Mouse (Mus musculus) left cerebral cortex, postnatal 14 days (tissue): ENCODE measurements around the gene Ercc4. TPM values are rescaled to one million over a fixed set of nuclear protein-coding genes. Genes with fewer than 3 reads are reported as not detected.
A peak's percentile ranks its signal among the peaks of the same experiment; 100 is the strongest.
"Not testable (repeated sequence)": the region's sequence is repeated elsewhere in the genome, so short reads cannot be mapped to it uniquely, and the experiment has no call there.

Experiments used
- DNase-seq, 2 experiments: peaks; one replicate each; pipeline ENCODE4 v3.0.0; 2021 to 2022; ENCODE audit warnings: low spot score in 2 of 2, mixed read lengths in 1 of 2
- intact Hi-C: fragments of 180-260 bp; cut with DNase I; formaldehyde crosslinking; loops from one replicate; pipeline ENCODE4 v1.15.1; 2025
- long read RNA-seq, 2 experiments: library from polyadenylated mRNA; stranded (forward); transcript quantifications; one replicate each; pipeline ENCODE4 v2.0.0; 2021
- total RNA-seq, 2 experiments: library from RNA; stranded (reverse); gene quantifications; 2 replicates each; pipeline ENCODE4 v1.2.3; 2021

Gene Ercc4
- total RNA-seq, result 10 to 100 TPM; 23.6 to 24.7 TPM
- long read RNA-seq, experiment 1, transcript Ercc4-201 (11 exons, 3,480 nt), result major isoform, 21 of 33 reads
- long read RNA-seq, experiment 1, partial matches to known transcripts, result 7 of 33 reads
- long read RNA-seq, experiment 1, other reads (novel, unspliced or antisense), result 5 of 33 reads
- long read RNA-seq, experiment 2, transcript Ercc4-201 (11 exons, 3,480 nt), result major isoform, 12 of 18 reads
- long read RNA-seq, experiment 2, partial matches to known transcripts, result 2 of 18 reads
- long read RNA-seq, experiment 2, other reads (novel, unspliced or antisense), result 4 of 18 reads

GRCm38 (mm10) chr16:13109156-13109989 is at the start of gene Ercc4:
Gene Ercc4 (plus strand): TSS chr16:13109684.
- DNase-seq, result peak; percentile 97
- intact Hi-C loops, result no loop called here

GRCm38 (mm10) chr16:13061113-13061512 is 48.4 kb upstream of the Ercc4 start:
- DNase-seq, result no peak
- intact Hi-C loops, result no loop called here

- no peak for DNase-seq
- intact Hi-C loops, result no loop called here
These were observed 35.3 kb upstream of the Ercc4 start for GRCm38 (mm10) chr16:13074176-13074575.

- intact Hi-C loops, result no loop called here
- no peak for DNase-seq
These were observed 29.3 kb upstream of the Ercc4 start for GRCm38 (mm10) chr16:13080161-13080560.

- intact Hi-C loops, result no loop called here
- DNase-seq, result no peak
These were observed 26.2 kb upstream of the Ercc4 start for GRCm38 (mm10) chr16:13083155-13083798.

- intact Hi-C loops, result no loop called here
- DNase-seq, result no peak
These were observed 1.1 kb upstream of the Ercc4 start for GRCm38 (mm10) chr16:13108356-13108755.

GRCm38 (mm10) chr16:13109990-13110595 is 609 bp downstream of the Ercc4 start:
- DNase-seq, result peak in 1 of 2 experiments; percentile 26
- intact Hi-C loops, result loop anchor here (10.0 kb wide), 1 partner anchor 1685 kb away; no protein-coding TSS in a partner anchor

GRCm38 (mm10) chr16:13114821-13115220 is 5.3 kb downstream of the Ercc4 start:
- intact Hi-C loops, result loop anchor here (10.0 kb wide), 1 partner anchor 1690 kb away; no protein-coding TSS in a partner anchor
- no peak for DNase-seq

- intact Hi-C loops, result loop anchor here (10.0 kb wide), 1 partner anchor 1691 kb away; no protein-coding TSS in a partner anchor
- not testable (repeated sequence) for DNase-seq
These were observed 6.0 kb downstream of the Ercc4 start for GRCm38 (mm10) chr16:13115466-13115865.

- DNase-seq, result peak; percentile 52 to 68
- intact Hi-C loops, result loop anchor here (10.0 kb wide), 1 partner anchor 1693 kb away; no protein-coding TSS in a partner anchor
These were observed 7.9 kb downstream of the Ercc4 start for GRCm38 (mm10) chr16:13117299-13117966.

GRCm38 (mm10) chr16:13117967-13118430 is 8.5 kb downstream of the Ercc4 start:
- intact Hi-C loops, result loop anchor here (10.0 kb wide), 1 partner anchor 1693 kb away; no protein-coding TSS in a partner anchor
- DNase-seq, result no peak

GRCm38 (mm10) chr16:13118754-13119294 is 9.3 kb downstream of the Ercc4 start:
- intact Hi-C loops, result loop anchor here (10.0 kb wide), 1 partner anchor 1694 kb away; no protein-coding TSS in a partner anchor
- DNase-seq, result no peak

GRCm38 (mm10) chr16:13119641-13120350 is 10.3 kb downstream of the Ercc4 start:
- intact Hi-C loops, result loop anchor here (10.0 kb wide), 1 partner anchor 1695 kb away; no protein-coding TSS in a partner anchor
- no peak for DNase-seq

GRCm38 (mm10) chr16:13125357-13125756 is 15.9 kb downstream of the Ercc4 start:
- intact Hi-C loops, result no loop called here
- no peak for DNase-seq

GRCm38 (mm10) chr16:13127566-13127965 is 18.1 kb downstream of the Ercc4 start:
- intact Hi-C loops, result no loop called here
- no peak for DNase-seq

GRCm38 (mm10) chr16:13130412-13130811 is 20.9 kb downstream of the Ercc4 start:
- DNase-seq, result no peak

GRCm38 (mm10) chr16:13141220-13141619 is 31.7 kb downstream of the Ercc4 start:
- intact Hi-C loops, result no loop called here

More at GRCm38 (mm10) chr16:13130412-13130811, 20.9 kb downstream of the Ercc4 start:
- intact Hi-C loops, result no loop called here

GRCm38 (mm10) chr16:13143932-13144331 is 34.4 kb downstream of the Ercc4 start:
- intact Hi-C loops, result no loop called here
- DNase-seq, result no peak

More at GRCm38 (mm10) chr16:13141220-13141619, 31.7 kb downstream of the Ercc4 start:
- DNase-seq, result no peak
